Mouse (Mus musculus): Measurements from ENCODE around the gene Plk2.

The Plk2 gene

GRCm38 (mm10) chr13:110412572-110413209, 17.8 kb downstream of the Plk2 start:
- no peak for DNase-seq

GRCm38 (mm10) chr13:110418656-110419055, 23.8 kb downstream of the Plk2 start:
- no peak for DNase-seq

GRCm38 (mm10) chr13:110419640-110420039, 24.8 kb downstream of the Plk2 start:
- no peak for DNase-seq

DNA sequence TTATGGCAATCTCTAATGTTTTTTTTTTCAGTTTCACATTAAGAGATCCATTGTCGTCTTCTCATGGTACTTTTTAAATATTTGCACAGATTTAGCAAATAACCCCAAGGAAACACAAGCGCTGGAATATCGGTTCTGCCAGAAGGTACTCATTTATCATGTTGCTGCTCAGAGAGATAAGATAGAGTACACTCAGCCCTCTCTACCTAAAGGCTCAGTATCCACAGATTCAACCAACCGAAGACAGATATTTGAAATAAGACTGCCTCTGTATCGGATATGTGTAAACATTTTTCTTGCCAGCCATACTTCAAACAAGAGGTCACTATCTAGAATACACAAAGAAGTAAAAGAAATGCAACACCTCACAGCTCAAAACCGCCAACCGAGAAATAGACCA, 27.6 kb downstream of the Plk2 start:
- no peak for DNase-seq

DNA sequence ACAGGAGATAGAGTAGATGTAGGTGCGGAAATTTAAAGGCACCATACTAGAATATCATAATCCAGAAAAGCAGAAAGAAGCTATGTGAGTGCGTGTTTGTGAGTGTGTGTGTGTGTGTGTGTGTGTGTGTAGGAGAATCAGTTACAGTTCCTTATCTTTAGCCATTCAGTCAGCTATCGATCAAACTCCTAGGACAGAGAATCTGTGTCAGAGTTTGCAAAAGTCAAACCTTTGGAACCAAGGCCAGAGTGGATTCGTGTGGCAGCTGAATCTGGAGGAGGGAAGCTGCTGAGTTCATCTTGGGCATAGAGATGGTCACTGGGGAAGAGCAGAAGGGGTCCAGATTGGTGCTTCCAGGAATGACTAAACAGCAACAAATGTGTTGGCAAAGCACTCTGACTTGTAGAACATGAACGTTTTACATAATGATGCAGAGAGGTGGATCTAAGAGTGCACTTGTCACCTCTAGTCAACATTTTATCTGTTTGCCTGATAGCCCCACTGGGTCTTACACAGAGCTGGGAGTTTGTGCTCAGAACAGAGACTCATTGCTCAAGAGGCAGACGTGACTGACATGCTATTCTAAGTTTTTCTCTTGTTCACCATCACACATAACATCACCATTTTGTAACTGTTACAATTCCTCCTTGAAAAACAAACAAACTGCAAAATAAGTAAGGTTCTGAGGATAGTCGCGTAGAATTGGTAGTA, 30.8 kb downstream of the Plk2 start:
- no peak for DNase-seq

DNA sequence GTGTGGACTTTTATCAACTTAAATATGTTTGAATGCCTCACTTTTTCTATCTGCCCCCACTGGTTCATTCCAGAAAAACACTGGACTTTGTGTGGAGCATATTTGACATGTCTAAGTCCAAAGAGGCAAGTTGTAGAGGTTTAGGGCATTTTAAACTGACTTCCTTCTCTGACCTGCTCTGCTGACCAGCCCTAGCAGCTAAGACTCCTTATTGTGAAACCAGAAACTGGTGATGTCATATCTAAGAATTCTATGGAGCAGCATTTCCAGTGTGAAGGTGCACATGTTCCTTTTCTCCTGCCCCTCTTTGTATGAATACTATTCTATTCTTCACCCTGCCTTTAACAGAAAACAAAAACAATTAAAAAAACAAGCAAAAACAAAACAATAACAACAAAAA, 36.5 kb downstream of the Plk2 start:
- DNase-seq: no peak

DNA sequence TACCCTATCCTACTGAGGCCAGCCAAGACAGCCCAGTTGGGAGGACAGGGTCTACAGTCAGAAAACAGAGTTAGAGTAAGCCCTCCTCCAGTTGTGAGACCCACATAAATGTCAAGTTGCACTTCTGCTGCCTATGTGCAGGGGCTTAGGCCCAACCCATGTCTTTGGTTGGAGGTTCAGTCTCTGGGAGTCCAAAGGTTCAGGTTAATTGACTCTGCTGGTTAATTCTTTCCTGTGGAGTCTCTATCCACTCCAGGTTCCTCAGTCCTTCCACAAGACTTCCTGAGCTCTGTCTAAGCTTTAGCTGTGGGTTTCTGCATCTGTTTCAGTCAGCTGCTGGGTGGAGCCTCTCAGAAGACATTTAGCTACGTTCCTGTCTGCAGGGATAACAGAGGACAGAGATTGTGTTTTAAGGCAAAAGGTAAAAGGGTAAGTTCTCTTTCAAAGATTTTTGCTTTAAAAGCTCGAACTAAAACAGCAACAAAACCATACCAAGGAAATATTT, 37.3 kb downstream of the Plk2 start:
- no peak for DNase-seq

DNA sequence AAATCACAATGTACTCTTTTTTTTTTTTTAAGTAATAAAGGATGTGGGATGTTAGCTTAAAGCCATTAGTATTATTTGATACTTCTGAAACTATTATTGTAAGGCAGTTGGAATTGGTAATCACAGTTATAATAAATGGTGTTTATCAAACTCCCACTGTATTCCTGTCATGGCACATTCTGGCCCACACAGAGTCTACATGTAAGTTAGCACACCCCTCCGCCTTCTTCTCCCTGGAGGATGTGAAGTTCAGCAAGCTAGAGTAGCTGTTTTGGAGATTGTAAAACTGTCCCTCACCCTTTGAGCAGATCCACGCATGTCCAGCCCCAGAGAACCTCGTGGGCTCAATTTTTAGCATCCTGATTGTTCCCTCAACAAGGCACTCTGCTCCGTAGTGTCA, 37.8 kb downstream of the Plk2 start:
- no peak for DNase-seq

DNA sequence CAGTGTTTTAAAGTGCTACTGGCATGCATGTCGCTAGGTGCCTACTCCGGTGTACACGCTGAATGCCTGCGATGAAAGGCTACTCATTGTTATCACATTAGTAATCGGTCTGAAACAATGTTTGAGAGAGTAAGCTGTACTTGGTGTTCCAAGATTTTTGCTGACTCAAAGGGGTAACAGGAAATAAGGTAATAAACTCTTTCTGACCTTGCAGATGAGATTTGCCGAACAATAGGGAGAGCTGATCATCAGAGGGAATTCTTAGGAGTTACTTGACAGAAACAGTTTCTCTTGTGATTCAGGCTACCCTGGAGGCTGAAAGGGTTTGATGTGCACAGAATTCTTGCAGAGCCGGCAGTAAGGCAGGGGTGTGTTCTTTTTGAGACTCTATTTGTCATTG, 41.8 kb downstream of the Plk2 start:
- DNase-seq: no peak

GRCm38 (mm10) chr13:110438624-110439023, 43.8 kb downstream of the Plk2 start:
- peak; percentile 24 for DNase-seq

DNA sequence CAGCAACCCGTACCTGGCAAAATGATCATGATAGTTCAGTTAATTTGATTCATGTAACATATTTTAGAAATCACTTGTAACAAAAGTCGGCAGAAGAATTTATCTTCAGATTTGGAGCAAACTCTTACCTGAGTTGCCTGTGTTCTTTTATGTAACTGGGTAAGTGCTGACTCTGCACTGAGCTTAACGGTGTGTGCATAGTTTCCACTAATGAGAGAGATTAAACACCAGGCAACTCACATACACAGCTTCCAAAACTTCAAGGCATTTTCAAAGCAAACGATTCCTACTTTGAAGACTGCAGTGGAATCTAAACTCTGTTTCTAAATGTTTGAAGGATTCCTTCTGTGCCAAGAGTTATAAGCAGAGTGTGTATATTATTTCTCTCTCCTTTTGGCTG, 49.5 kb downstream of the Plk2 start:
- no peak for DNase-seq

- no peak for DNase-seq
Observed at GRCm38 (mm10) chr13:110444894-110445293, 50.0 kb downstream of the Plk2 start.

DNA sequence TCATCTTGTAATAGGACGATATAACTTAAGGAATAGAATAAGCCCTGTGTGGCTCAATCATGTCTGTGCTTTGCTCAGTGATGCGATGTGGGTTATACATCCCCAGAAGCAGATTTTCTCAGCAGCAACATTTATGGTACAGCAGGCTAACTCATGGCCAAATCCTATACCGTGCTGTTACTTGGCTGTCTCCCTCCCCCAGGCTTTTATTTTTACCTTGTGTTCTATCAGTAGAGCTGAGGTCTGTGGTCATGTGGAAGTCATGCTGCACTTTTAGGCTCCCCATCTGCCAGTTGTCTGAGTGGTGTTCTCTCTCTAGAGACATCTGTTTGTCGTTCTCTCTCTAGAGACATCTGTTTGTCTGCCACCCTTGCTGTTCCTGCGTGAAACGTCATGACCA, 51.6 kb downstream of the Plk2 start:
- peak; percentile 49 for DNase-seq

DNA sequence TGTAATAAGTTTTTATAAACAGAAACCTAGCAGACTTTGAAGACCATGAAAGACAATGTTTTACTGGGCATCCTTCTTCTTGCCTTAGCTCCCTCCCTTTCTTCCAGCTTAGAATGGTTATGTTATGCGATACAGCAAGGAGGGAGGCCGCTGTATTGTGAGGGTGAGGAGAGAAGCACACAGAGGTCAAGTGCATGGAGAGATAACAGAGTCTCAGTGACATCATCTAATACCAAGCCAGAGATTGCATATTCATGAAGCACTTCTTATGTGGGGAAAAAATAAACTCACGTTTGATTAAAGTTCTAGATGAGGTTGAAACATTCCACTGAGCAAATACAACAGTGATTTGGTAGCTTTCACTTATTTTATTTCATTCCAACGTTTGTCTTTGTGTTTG, 55.2 kb downstream of the Plk2 start:
- DNase-seq: no peak

Data from right cerebral cortex, adult 18-20 months (tissue).